Mouse (Mus musculus): ENCODE measurements around the gene Pik3r6. TPM values are rescaled to one million over a fixed set of nuclear protein-coding genes. Genes with fewer than 3 reads are reported as not detected.

Gene Pik3r6
- total and polyA plus RNA-seq, 3 experiments = 0.42 to 1.5 TPM; not detected in 1

DNA sequence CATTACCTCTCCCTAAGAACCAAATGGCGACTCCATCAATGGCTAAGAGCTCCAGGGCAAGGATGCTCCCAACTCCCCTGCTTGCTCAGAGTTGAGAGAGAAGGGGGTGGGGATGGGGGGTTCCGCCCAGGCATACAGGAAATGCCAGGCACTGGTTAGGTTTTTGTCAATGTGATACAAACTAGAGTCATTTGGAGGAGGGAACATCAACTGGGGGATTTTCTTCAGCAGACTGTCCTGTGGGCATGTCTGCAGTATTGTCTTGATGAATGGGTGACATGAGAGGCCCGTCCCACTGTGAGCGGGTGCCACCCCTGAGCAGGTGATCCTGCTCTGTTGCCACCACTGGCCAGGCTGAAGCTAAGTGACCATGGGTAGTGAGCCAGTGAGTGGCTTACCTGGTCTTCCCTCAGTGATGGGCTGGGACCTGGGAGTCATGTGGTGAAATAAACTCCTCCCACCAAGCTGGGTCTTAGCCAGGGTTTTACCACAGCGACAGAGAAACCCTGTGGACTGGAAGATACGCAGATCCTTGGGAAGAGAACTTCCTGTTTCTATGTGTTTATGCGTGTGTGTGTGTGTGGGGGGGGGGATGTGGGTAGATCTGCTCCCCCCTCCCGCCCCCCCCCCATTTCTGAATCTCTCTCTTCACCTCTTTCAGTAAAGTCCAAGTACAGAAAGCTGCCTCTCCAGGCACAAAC, 3.7 kb upstream of the Pik3r6 start (continued):
- TF ChIP-seq MEF2A (IDR thresholded peaks at IDR 0.05; ENCODE audit: extremely low read depth, insufficient replicate concordance, low read depth, low read length, poor library complexity, severe bottlenecking) = no peak
- no peak for TF ChIP-seq POLR2AphosphoS2 (IDR thresholded peaks at IDR 0.05; ENCODE audit: low read length)
- no peak for TF ChIP-seq JUND (IDR thresholded peaks at IDR 0.05; ENCODE audit: low read depth, low read length)
- TF ChIP-seq NRF1 (IDR thresholded peaks at IDR 0.05; ENCODE audit: insufficient read depth, low read depth, low read length, poor library complexity, severe bottlenecking) = no peak
- TF ChIP-seq ETS1 (IDR thresholded peaks at IDR 0.05; ENCODE audit: low read depth, low read length) = peak; percentile 58; the same call in 1 of the 2 replicates
- TF ChIP-seq MAX (IDR thresholded peaks at IDR 0.05; ENCODE audit: low read length) = no peak; the same call in 1 of the 2 replicates

GRCm38 (mm10) chr11:68500949-68501350, 1.9 kb upstream of the Pik3r6 start:
- peak; percentile 73 for DNase-seq (ENCODE audit: low read depth, low spot score)

GRCm38 (mm10) chr11:68502408-68502807, 411 bp upstream of the Pik3r6 start:
- TF ChIP-seq USF1 (IDR thresholded peaks at IDR 0.05; ENCODE audit: low read depth, low read length) (no peak), MAFK (IDR thresholded peaks at IDR 0.05; ENCODE audit: borderline replicate concordance, low read depth, low read length) (no peak), SMC3 (IDR thresholded peaks at IDR 0.05; ENCODE audit: low read depth, low read length) (no peak)
- H3K4me3 ChIP-seq (ENCODE audit: control insufficient read depth in 1 of 2, insufficient read depth in 1 of 2, low read depth in 2 of 2, low read length in 2 of 2) = no peak overlapping the region
- DNase-seq (ENCODE audit: low read depth, low spot score) = peak; percentile 40
- peak overlapping the region; percentile 1; the same call in 1 of the 2 replicates for H3K27ac ChIP-seq (ENCODE audit: control insufficient read depth, low read depth, low read length)
- H3K4me1 ChIP-seq (ENCODE audit: control insufficient read depth in 1 of 2, insufficient read depth in 2 of 2, low read length in 2 of 2) = peaks cover 28 to 39% of the 10 kb centered on the region in 2 experiments
- no peak overlapping the region for H3K9ac ChIP-seq (ENCODE audit: control insufficient read depth, low read depth, low read length, poor library complexity, severe bottlenecking)
- peaks cover 0 to 25% of the 10 kb centered on the region in 2 experiments; a peak in 2 of 4 replicates for H3K36me3 ChIP-seq (ENCODE audit: control insufficient read depth in 1 of 2, insufficient read depth in 2 of 2, low read length in 2 of 2)
- no peaks in the 10 kb centered on the region for H3K9me3 ChIP-seq (replicated peaks; ENCODE audit: insufficient read depth, low read length)
- H3K79me2 ChIP-seq (ENCODE audit: control insufficient read depth, insufficient read depth, low read length, poor library complexity) = no peaks in the 10 kb centered on the region
- no peaks in the 10 kb centered on the region for H3K27me3 ChIP-seq (ENCODE audit: control insufficient read depth in 1 of 2, insufficient read depth in 2 of 2, low read length in 2 of 2)

More at GRCm38 (mm10) chr11:68500949-68501350, 1.9 kb upstream of the Pik3r6 start:
- Histone ChIP-seq H3K27ac (ENCODE audit: control insufficient read depth, low read depth, low read length) (peak overlapping the region; percentile 22), H3K36me3 (ENCODE audit: control insufficient read depth in 1 of 2, insufficient read depth in 2 of 2, low read length in 2 of 2) (peaks cover 0 to 25% of the 10 kb centered on the region in 2 experiments; a peak in 2 of 4 replicates), H3K79me2 (ENCODE audit: control insufficient read depth, insufficient read depth, low read length, poor library complexity) (no peaks in the 10 kb centered on the region), H3K4me1 (ENCODE audit: control insufficient read depth in 1 of 2, insufficient read depth in 2 of 2, low read length in 2 of 2) (peaks cover 28 to 39% of the 10 kb centered on the region in 2 experiments), H3K9me3 (replicated peaks; ENCODE audit: insufficient read depth, low read length) (no peaks in the 10 kb centered on the region), H3K9ac (ENCODE audit: control insufficient read depth, low read depth, low read length, poor library complexity, severe bottlenecking) (no peak overlapping the region), H3K4me3 (ENCODE audit: control insufficient read depth in 1 of 2, insufficient read depth in 1 of 2, low read depth in 2 of 2, low read length in 2 of 2) (peak overlapping the region; percentile 5 to 6; a peak in 2 of 4 replicates), H3K27me3 (ENCODE audit: control insufficient read depth in 1 of 2, insufficient read depth in 2 of 2, low read length in 2 of 2) (no peaks in the 10 kb centered on the region)
- TF ChIP-seq USF1 (IDR thresholded peaks at IDR 0.05; ENCODE audit: low read depth, low read length) (no peak), HCFC1 (IDR thresholded peaks at IDR 0.05; ENCODE audit: low read depth, low read length) (no peak), TCF12 (IDR thresholded peaks at IDR 0.05; ENCODE audit: low read depth, low read length) (peak; percentile 96), CHD1 (IDR thresholded peaks at IDR 0.05; ENCODE audit: low read depth, low read length) (no peak), JUND (IDR thresholded peaks at IDR 0.05; ENCODE audit: low read depth, low read length) (no peak), MXI1 (IDR thresholded peaks at IDR 0.05; ENCODE audit: low read depth, low read length) (peak; percentile 45), MYB (IDR thresholded peaks at IDR 0.05; ENCODE audit: low read depth, low read length) (peak; percentile 80), EP300 (IDR thresholded peaks at IDR 0.05; ENCODE audit: low read depth in 1 of 2, low read length in 2 of 2) (peak; percentile 90 to 96), ETS1 (IDR thresholded peaks at IDR 0.05; ENCODE audit: low read depth, low read length) (peak; percentile 93), TAL1 (IDR thresholded peaks at IDR 0.05; ENCODE audit: low read length) (peak; percentile 82), MYC (IDR thresholded peaks at IDR 0.05; ENCODE audit: low read depth, low read length) (no peak), BHLHE40 (IDR thresholded peaks at IDR 0.05; ENCODE audit: borderline replicate concordance, low read depth, low read length) (peak; percentile 90), SIN3A (IDR thresholded peaks at IDR 0.05; ENCODE audit: low read length) (peak; percentile 64; the same call in 1 of the 2 replicates), RCOR1 (IDR thresholded peaks at IDR 0.05; ENCODE audit: low read depth, low read length) (peak; percentile 96), ZMIZ1 (IDR thresholded peaks at IDR 0.05; ENCODE audit: low read depth, low read length) (no peak), GATA1 (IDR thresholded peaks at IDR 0.05; ENCODE audit: low read depth, low read length) (peak; percentile 93)
